Mouse (Mus musculus) small intestine, adult 2 months (tissue): ENCODE measurements around the gene Hectd1.

Experiments used
- CTCF ChIP-seq: fragments of 200-500 bp; IDR thresholded peaks from 2 replicates; pipeline ENCODE4 v1.5.1; 2012; ENCODE audit warnings: low read depth, mild to moderate bottlenecking, control low read depth, inconsistent platforms, low read length, moderate library complexity, mixed read lengths; ENCODE audit not compliant: insufficient replicate concordance, insufficient read length; ENCODE audit errors: extremely low read depth
- POLR2A ChIP-seq: fragments of 200-500 bp; IDR thresholded peaks from 2 replicates; pipeline ENCODE4 v1.6.1; 2012; ENCODE audit warnings: low read depth, mild to moderate bottlenecking, control low read depth, inconsistent platforms, low read length, moderate library complexity

- no peak for TF ChIP-seq CTCF
- no peak for TF ChIP-seq POLR2A
Observed at GRCm38 (mm10) chr12:51830671-51831070, 1.3 kb upstream of the Hectd1 start.
